Mouse (Mus musculus): ENCODE results near the gene Slc17a7.
"Not testable (repeated sequence)": the region's sequence is repeated elsewhere in the genome, so short reads cannot be mapped to it uniquely, and the experiment has no call there.

The Slc17a7 gene

GRCm38 (mm10) chr7:45163735-45164490 lies at the start of gene Slc17a7:
Slc17a7 (plus strand) TSS chr7:45163949.
- peak; percentile 56 for DNase-seq

- no peak for DNase-seq
Measured at GRCm38 (mm10) chr7:45117566-45117965, 46.2 kb upstream of the Slc17a7 start.

GRCm38 (mm10) chr7:45118336-45118735 lies 45.4 kb upstream of the Slc17a7 start:
- no peak for DNase-seq

- no peak for DNase-seq
Measured at GRCm38 (mm10) chr7:45119780-45120709, 43.7 kb upstream of the Slc17a7 start.

- DNase-seq: no peak
Measured at GRCm38 (mm10) chr7:45121404-45121803, 42.3 kb upstream of the Slc17a7 start.

GRCm38 (mm10) chr7:45121966-45122365 lies 41.8 kb upstream of the Slc17a7 start:
- DNase-seq: no peak

GRCm38 (mm10) chr7:45122561-45123185 lies 41.1 kb upstream of the Slc17a7 start:
- DNase-seq: no peak

- no peak for DNase-seq
Measured at GRCm38 (mm10) chr7:45123186-45123570, 40.6 kb upstream of the Slc17a7 start.

GRCm38 (mm10) chr7:45124224-45125143 lies 39.3 kb upstream of the Slc17a7 start, which contains the start of gene Rps11:
Rps11 (minus strand) TSS chr7:45124439.
- peak; percentile 99 for DNase-seq

GRCm38 (mm10) chr7:45125144-45125600 lies 38.6 kb upstream of the Slc17a7 start:
- DNase-seq: no peak

- not testable (repeated sequence) for DNase-seq
Measured at GRCm38 (mm10) chr7:45125649-45126048, 38.1 kb upstream of the Slc17a7 start.

- DNase-seq: no peak
Measured at GRCm38 (mm10) chr7:45126147-45126843, 37.5 kb upstream of the Slc17a7 start.

- DNase-seq: no peak
Measured at GRCm38 (mm10) chr7:45126844-45127699, 36.7 kb upstream of the Slc17a7 start.

- DNase-seq: no peak
Measured at GRCm38 (mm10) chr7:45127700-45128224, 36.0 kb upstream of the Slc17a7 start.

- peak; percentile 97 for DNase-seq
Measured at GRCm38 (mm10) chr7:45128624-45129246, 35.0 kb upstream of the Slc17a7 start, which contains the start of gene Rpl13a. Rpl13a (minus strand) TSS chr7:45128761.

GRCm38 (mm10) chr7:45129318-45129717 lies 34.4 kb upstream of the Slc17a7 start:
- no peak for DNase-seq

GRCm38 (mm10) chr7:45129776-45130512 lies 33.8 kb upstream of the Slc17a7 start:
- DNase-seq: no peak

- no peak for DNase-seq
Measured at GRCm38 (mm10) chr7:45131850-45132249, 31.9 kb upstream of the Slc17a7 start.

Data from right cerebral cortex, postnatal 14 days (tissue).